Mouse (Mus musculus) kidney, postnatal 0 days (tissue): Measurements from ENCODE around the gene Crtc3. TPM values are rescaled to one million over a fixed set of nuclear protein-coding genes. Genes with fewer than 3 reads are reported as not detected.

ENCODE experiments used
- ATAC-seq: fragments of 200-750 bp; cut with Nextera tagmentation; replicated peaks from 2 replicates; pipeline ENCODE4 v1.8.0; 2017; ENCODE audit warnings: low read depth, moderate number of reproducible peaks, moderate TSS enrichment, moderate library complexity; ENCODE audit not compliant: low FRiP score
- DNase-seq: peaks from one replicate; pipeline ENCODE4 v3.0.0-alpha.2; 2016; ENCODE audit warnings: low spot score
- H3K27ac ChIP-seq: fragments of 300-500 bp; sonication (generic); 2 replicates; pipeline ENCODE4 v1.5.1; 2014; ENCODE audit warnings: mild to moderate bottlenecking
- H3K27me3 ChIP-seq: fragments of 300-500 bp; sonication (generic); 2 replicates; pipeline ENCODE4 v1.6.1; 2014; ENCODE audit warnings: low read length, mixed read lengths; ENCODE audit not compliant: insufficient read depth
- H3K36me3 ChIP-seq: fragments of 300-500 bp; sonication (generic); 2 replicates; pipeline ENCODE4 v1.6.1; 2014; ENCODE audit warnings: low read length, mixed read lengths; ENCODE audit not compliant: insufficient read depth
- H3K4me1 ChIP-seq: fragments of 300-500 bp; sonication (generic); replicated peaks from 2 replicates; pipeline ENCODE4 v1.6.1; 2014; ENCODE audit warnings: antibody characterized with exemption, low read length, mixed read lengths; ENCODE audit not compliant: insufficient read depth
- H3K4me2 ChIP-seq: fragments of 300-500 bp; sonication (generic); 2 replicates; pipeline ENCODE4 v1.6.1; 2014; ENCODE audit warnings: mild to moderate bottlenecking, low read length, moderate library complexity, mixed read lengths
- H3K4me3 ChIP-seq: fragments of 300-500 bp; sonication (generic); replicated peaks from 2 replicates; pipeline ENCODE4 v1.5.1; 2014; ENCODE audit warnings: low read depth, low read length
- H3K9ac ChIP-seq: fragments of 300-500 bp; sonication (generic); 2 replicates; pipeline ENCODE4 v1.6.1; 2014; ENCODE audit warnings: low read depth, low read length
- H3K9me3 ChIP-seq: fragments of 300-500 bp; sonication (generic); replicated peaks from 2 replicates; pipeline ENCODE4 v1.6.1; 2016; ENCODE audit warnings: low read length, inconsistent platforms, mixed read lengths
- CTCF ChIP-seq: IDR thresholded peaks from 2 replicates; pipeline ENCODE4 v1.5.1; 2016; ENCODE audit warnings: antibody characterized with exemption, low read depth, mild to moderate bottlenecking, moderate library complexity
- WGBS: fragments of 180-500 bp; shearing (Covaris S2); extraction: QIAGEN DNeasy Blood & Tissue Kit; methylation state at CpG from one replicate; pipeline ENCODE4 v1.1.7; 2014; 5-methylcytosine and 5-hydroxymethylcytosine counted together
- polyA plus RNA-seq: library from polyadenylated mRNA; unstranded; fragments of >200 nt; fragmentation: Nextera tagmentation; extraction: Ambion mirVana; gene quantifications from 2 replicates; pipeline ENCODE4 v1.2.1, GENCODE M21; 2015

Gene Crtc3
- polyA plus RNA-seq, 1 experiment from 2014 or later = 18.5 TPM

GRCm38 (mm10) chr7:80639981-80640380, 48.7 kb downstream of the Crtc3 start:
- no peak for TF ChIP-seq CTCF
- Histone ChIP-seq H3K4me3 (no peak overlapping the region), H3K27me3 (no peaks in the 10 kb centered on the region), H3K4me1 (peaks cover 18% of the 10 kb centered on the region), H3K27ac (no peak overlapping the region), H3K9me3 (no peaks in the 10 kb centered on the region), H3K4me2 (no peak overlapping the region), H3K9ac (no peak overlapping the region), H3K36me3 (no peaks in the 10 kb centered on the region)
- no peak for DNase-seq
- ATAC-seq = no peak
- WGBS = 87% methylated on average over 3 of the region's 3 CpGs

GRCm38 (mm10) chr7:80638460-80638859, 50.2 kb downstream of the Crtc3 start:
- no peak for DNase-seq
- peaks cover 18% of the 10 kb centered on the region for H3K4me1 ChIP-seq
- no peak for ATAC-seq
- TF ChIP-seq CTCF = no peak
- WGBS = 58% methylated on average over 10 of the region's 10 CpGs
- no peak overlapping the region for H3K4me3 ChIP-seq
- H3K9ac ChIP-seq = no peak overlapping the region
- no peaks in the 10 kb centered on the region for H3K27me3 ChIP-seq
- H3K4me2 ChIP-seq = no peak overlapping the region
- H3K9me3 ChIP-seq = no peaks in the 10 kb centered on the region
- H3K27ac ChIP-seq = no peak overlapping the region
- no peaks in the 10 kb centered on the region for H3K36me3 ChIP-seq

GRCm38 (mm10) chr7:80636953-80637800, 51.5 kb downstream of the Crtc3 start:
- no peak for DNase-seq
- H3K9me3 ChIP-seq = no peaks in the 10 kb centered on the region
- no peaks in the 10 kb centered on the region for H3K27me3 ChIP-seq
- TF ChIP-seq CTCF = no peak
- H3K9ac ChIP-seq = no peak overlapping the region
- no peak for ATAC-seq
- 39% methylated on average over 9 of the region's 9 CpGs for WGBS
- H3K4me1 ChIP-seq = peaks cover 18% of the 10 kb centered on the region
- no peak overlapping the region for H3K4me3 ChIP-seq
- H3K36me3 ChIP-seq = no peaks in the 10 kb centered on the region
- peak overlapping the region; percentile 1; the same call in 1 of the 2 replicates for H3K27ac ChIP-seq
- no peak overlapping the region for H3K4me2 ChIP-seq

GRCm38 (mm10) chr7:80636288-80636952, 52.3 kb downstream of the Crtc3 start:
- Histone ChIP-seq H3K4me1 (peaks cover 16% of the 10 kb centered on the region), H3K27me3 (no peaks in the 10 kb centered on the region), H3K27ac (0 out of 2 replicates have a peak overlapping the region, but pooled peaks have one; percentile 13), H3K9me3 (no peaks in the 10 kb centered on the region), H3K36me3 (no peaks in the 10 kb centered on the region), H3K4me2 (no peak overlapping the region), H3K9ac (no peak overlapping the region), H3K4me3 (no peak overlapping the region)
- DNase-seq (no peak), ATAC-seq (no peak)
- no peak for TF ChIP-seq CTCF
- 43% methylated on average over 17 of the region's 17 CpGs for WGBS

GRCm38 (mm10) chr7:80635866-80636265, 52.8 kb downstream of the Crtc3 start:
- H3K4me3 ChIP-seq = no peak overlapping the region
- WGBS = 33% methylated on average over 5 of the region's 5 CpGs
- H3K4me2 ChIP-seq = no peak overlapping the region; the same call in 1 of the 2 replicates
- no peaks in the 10 kb centered on the region for H3K36me3 ChIP-seq
- no peak overlapping the region for H3K9ac ChIP-seq
- DNase-seq = peak; percentile 40
- 0 out of 2 replicates have a peak, but pooled peaks have one; percentile 38 for ATAC-seq
- H3K27ac ChIP-seq = no peak overlapping the region; the same call in 1 of the 2 replicates
- H3K4me1 ChIP-seq = peaks cover 17% of the 10 kb centered on the region; the same call in 1 of the 2 replicates
- no peaks in the 10 kb centered on the region for H3K9me3 ChIP-seq
- no peaks in the 10 kb centered on the region for H3K27me3 ChIP-seq
- TF ChIP-seq CTCF = no peak

- ATAC-seq = no peak
- Histone ChIP-seq H3K4me2 (no peak overlapping the region), H3K27me3 (no peaks in the 10 kb centered on the region), H3K9ac (no peak overlapping the region), H3K4me3 (no peak overlapping the region), H3K4me1 (peaks cover 19% of the 10 kb centered on the region; the same call in 1 of the 2 replicates), H3K9me3 (no peaks in the 10 kb centered on the region), H3K36me3 (no peaks in the 10 kb centered on the region), H3K27ac (no peak overlapping the region)
- no peak for DNase-seq
- 70% methylated on average over 9 of the region's 9 CpGs for WGBS
- no peak for TF ChIP-seq CTCF
These were observed 53.9 kb downstream of the Crtc3 start for GRCm38 (mm10) chr7:80634741-80635140.
